Mouse (Mus musculus) hindbrain, postnatal 0 days (tissue): ENCODE results near the gene Nadk. TPM values are rescaled to one million over a fixed set of nuclear protein-coding genes. Genes with fewer than 3 reads are reported as not detected.

Source experiments
- ATAC-seq: fragments of 200-750 bp; cut with Nextera tagmentation; 2 replicates; pipeline ENCODE4 v1.8.0; 2017; ENCODE audit warnings: mild to moderate bottlenecking, moderate TSS enrichment, moderate library complexity
- DNase-seq: peaks from one replicate; pipeline ENCODE4 v3.0.0-alpha.2; 2015; ENCODE audit warnings: low spot score
- H3K27ac ChIP-seq: fragments of 300-500 bp; sonication (generic); 2 replicates; pipeline ENCODE4 v1.5.1; 2014; ENCODE audit warnings: mild to moderate bottlenecking
- H3K27me3 ChIP-seq: fragments of 300-500 bp; sonication (generic); 2 replicates; pipeline ENCODE4 v1.6.1; 2014; ENCODE audit warnings: low read length, mixed read lengths; ENCODE audit not compliant: insufficient read depth
- H3K36me3 ChIP-seq: fragments of 300-500 bp; sonication (generic); 2 replicates; pipeline ENCODE4 v1.6.1; 2014; ENCODE audit warnings: low read length, mixed read lengths; ENCODE audit not compliant: insufficient read depth
- H3K4me1 ChIP-seq: fragments of 300-500 bp; sonication (generic); 2 replicates; pipeline ENCODE4 v1.6.1; 2014; ENCODE audit warnings: antibody characterized with exemption, low read length, mixed read lengths; ENCODE audit not compliant: insufficient read depth
- H3K4me2 ChIP-seq: fragments of 300-500 bp; sonication (generic); 2 replicates; pipeline ENCODE4 v1.6.1; 2014; ENCODE audit warnings: low read depth, mild to moderate bottlenecking, low read length, moderate library complexity, mixed read lengths
- H3K4me3 ChIP-seq: fragments of 300-500 bp; sonication (generic); 2 replicates; pipeline ENCODE4 v1.5.1; 2014; ENCODE audit warnings: low read length
- H3K9ac ChIP-seq: fragments of 300-500 bp; sonication (generic); replicated peaks from 2 replicates; pipeline ENCODE4 v1.6.1; 2014; ENCODE audit warnings: mild to moderate bottlenecking, low read length, moderate library complexity, mixed read lengths
- H3K9me3 ChIP-seq: fragments of 300-500 bp; sonication (generic); 2 replicates; pipeline ENCODE4 v1.6.1; 2016; ENCODE audit warnings: low read length, mixed read lengths
- CTCF ChIP-seq: IDR thresholded peaks from 2 replicates; pipeline ENCODE4 v1.5.1; 2016; ENCODE audit warnings: antibody characterized with exemption, control low read depth, low read depth
- whole genome bisulfite sequencing: fragments of 180-500 bp; shearing (Covaris S2); extraction: QIAGEN DNeasy Blood & Tissue Kit; methylation state at CpG from one replicate; pipeline ENCODE4 v1.1.7; 2014; 5-methylcytosine and 5-hydroxymethylcytosine counted together
- polyA plus RNA-seq: library from polyadenylated mRNA; unstranded; fragments of >200 nt; fragmentation: Nextera tagmentation; extraction: Ambion mirVana; gene quantifications from 2 replicates; pipeline ENCODE4 v1.2.1, GENCODE M21; 2015
- total RNA-seq: library from RNA; depleted of rRNA; stranded (reverse); fragments of >200 nt; gene quantifications from 2 replicates; pipeline ENCODE4 v1.2.3, GENCODE M21; 2014; rRNA removed

The Nadk gene
- total RNA-seq (98.6 and 108 TPM in 2 replicates), polyA plus RNA-seq (57.5 and 59.6 TPM in 2 replicates)

DNA sequence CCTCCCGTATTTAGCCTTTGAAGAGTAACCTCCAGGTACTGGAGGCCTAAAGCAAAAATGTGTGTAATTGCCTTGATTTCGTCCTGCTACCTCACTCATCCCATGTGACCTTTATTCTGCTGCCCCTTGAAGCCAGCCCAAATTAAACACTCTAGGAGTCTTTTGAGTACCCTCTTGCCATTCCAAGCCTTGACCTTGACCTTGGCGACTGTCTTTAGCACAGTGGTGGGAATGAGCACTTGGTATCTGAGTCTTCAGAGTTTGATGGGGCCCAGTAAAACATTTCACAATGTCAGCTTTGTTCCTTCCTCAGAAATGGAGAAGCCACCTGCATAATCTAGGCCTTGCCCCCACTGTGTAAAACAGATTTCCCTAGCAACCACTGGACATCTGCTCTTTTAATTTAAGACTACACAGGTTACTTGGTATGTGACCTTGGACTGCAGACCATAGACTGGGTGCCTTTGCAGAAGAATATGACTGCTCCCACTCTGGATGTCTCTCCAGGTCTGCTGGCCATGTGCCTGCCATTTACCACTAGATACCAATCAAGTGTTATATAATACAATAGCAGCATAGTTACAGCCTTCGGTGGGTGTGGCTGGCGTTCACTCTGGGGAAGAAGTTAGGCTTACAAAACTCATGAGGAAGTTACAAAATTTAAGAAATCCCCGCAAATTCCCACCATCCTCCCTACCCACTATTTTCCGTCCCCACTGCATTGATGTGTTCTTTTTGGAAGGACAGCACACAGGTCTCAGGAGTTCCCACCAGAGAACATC is at the start of gene Nadk:
TSS of gene Nadk (plus strand) at position 718 of the 782 bp plus-strand sequence.
- Histone ChIP-seq H3K36me3 (peaks cover 32% of the 10 kb centered on the region), H3K4me2 (peak within 1 kb of the TSS; percentile 75), H3K27me3 (no peaks in the 10 kb centered on the region), H3K4me3 (peak within 1 kb of the TSS; percentile 88), H3K4me1 (peaks cover 14% of the 10 kb centered on the region; the same call in 1 of the 2 replicates), H3K9ac (0 out of 2 replicates have a peak within 1 kb of the TSS, but pooled peaks have one; percentile 3), H3K27ac (peak within 1 kb of the TSS; percentile 92; the same call in 1 of the 2 replicates), H3K9me3 (no peaks in the 10 kb centered on the region)
- TF ChIP-seq CTCF, result no peak
- DNase-seq (no peak), ATAC-seq (no peak)
- WGBS, result 70% methylated on average over 7 of the region's 7 CpGs

DNA sequence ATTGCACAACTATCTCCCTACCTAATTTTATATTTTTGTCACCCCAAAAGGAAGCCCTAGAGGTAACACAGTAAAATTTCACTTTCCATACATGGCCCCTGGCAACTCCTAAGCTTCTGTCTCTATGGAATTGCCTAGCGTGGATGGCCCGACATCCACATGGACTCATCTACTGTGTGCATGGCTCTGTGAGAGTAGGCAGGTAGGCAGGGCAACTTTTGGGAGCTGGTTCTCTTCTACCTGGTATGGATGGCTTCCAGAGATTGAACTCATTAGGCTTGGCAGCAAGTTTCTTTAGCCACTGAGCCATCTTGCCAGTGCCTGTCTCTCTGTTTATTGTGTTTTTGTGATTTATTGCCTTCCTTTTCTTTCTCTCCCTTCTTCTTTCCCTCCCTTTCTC is 47.4 kb upstream of the Nadk start:
- no peaks in the 10 kb centered on the region for H3K36me3 ChIP-seq

GRCm38 (mm10) chr4:155517948-155518517 is 44.1 kb upstream of the Nadk start:
- 87% methylated on average over 7 of the region's 7 CpGs for WGBS

More for the DNA sequence above, 47.4 kb upstream of the Nadk start:
- Histone ChIP-seq H3K27ac (no peak overlapping the region), H3K4me1 (no peaks in the 10 kb centered on the region), H3K4me3 (no peak overlapping the region), H3K9me3 (no peaks in the 10 kb centered on the region), H3K4me2 (no peak overlapping the region), H3K27me3 (no peaks in the 10 kb centered on the region), H3K9ac (no peak overlapping the region)
- DNase-seq (no peak), ATAC-seq (no peak)
- 73% methylated on average over 2 of the region's 2 CpGs for WGBS
- no peak for TF ChIP-seq CTCF

DNA sequence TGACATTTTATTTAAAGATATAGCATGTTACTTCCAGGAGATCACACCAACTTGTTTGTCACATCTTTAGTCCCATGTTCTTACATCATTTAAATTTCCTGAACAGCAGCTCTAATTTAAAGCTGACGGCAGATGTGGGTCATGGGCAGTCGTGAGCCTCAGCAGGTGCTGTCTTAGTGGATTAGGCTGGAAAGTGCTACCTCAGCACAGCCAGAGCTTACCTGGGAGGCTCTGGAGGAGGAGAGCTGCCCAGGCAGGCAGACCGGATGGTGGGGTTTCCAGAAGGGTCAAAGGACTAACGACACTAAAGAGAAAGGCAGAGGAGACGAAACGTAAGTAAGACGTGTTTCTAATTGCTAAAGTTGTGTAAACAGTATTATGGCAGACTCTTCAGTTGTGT is 39.9 kb upstream of the Nadk start:
- ATAC-seq (no peak), DNase-seq (no peak)
- no peak overlapping the region for H3K27ac ChIP-seq
- H3K36me3 ChIP-seq, result no peaks in the 10 kb centered on the region; the same call in 1 of the 2 replicates
- no peak for TF ChIP-seq CTCF
- no peaks in the 10 kb centered on the region for H3K4me1 ChIP-seq
- 71% methylated on average over 7 of the region's 7 CpGs for whole genome bisulfite sequencing
- H3K4me3 ChIP-seq, result no peak overlapping the region
- H3K9me3 ChIP-seq, result no peaks in the 10 kb centered on the region
- H3K4me2 ChIP-seq, result no peak overlapping the region
- H3K27me3 ChIP-seq, result no peaks in the 10 kb centered on the region
- no peak overlapping the region for H3K9ac ChIP-seq

More at GRCm38 (mm10) chr4:155517948-155518517, 44.1 kb upstream of the Nadk start:
- Histone ChIP-seq H3K27ac (no peak overlapping the region), H3K9me3 (no peaks in the 10 kb centered on the region), H3K4me1 (no peaks in the 10 kb centered on the region), H3K4me2 (no peak overlapping the region), H3K9ac (no peak overlapping the region), H3K27me3 (no peaks in the 10 kb centered on the region), H3K36me3 (no peaks in the 10 kb centered on the region; the same call in 1 of the 2 replicates), H3K4me3 (no peak overlapping the region)
- no peak for DNase-seq
- no peak for ATAC-seq
- no peak; the same call in 1 of the 2 replicates for TF ChIP-seq CTCF

DNA sequence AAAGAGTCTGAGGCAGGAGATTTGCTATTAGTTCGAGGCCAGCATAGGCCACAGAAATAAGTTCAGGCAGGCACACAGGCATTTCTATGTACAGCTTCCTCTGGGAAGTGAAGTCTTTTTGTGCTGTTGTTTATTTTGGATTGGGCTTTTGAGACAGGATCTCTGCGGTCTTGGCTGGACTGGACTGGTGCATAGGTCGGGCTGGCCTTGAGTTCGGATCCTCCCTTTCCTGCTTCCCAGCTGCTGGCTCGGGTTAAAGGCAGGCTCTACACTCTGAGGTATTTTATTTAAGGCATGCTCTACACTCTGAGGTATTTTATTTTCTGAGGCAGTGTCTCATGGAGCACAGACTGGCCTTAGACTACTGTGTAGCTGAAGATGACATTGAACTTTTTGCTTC is 36.4 kb upstream of the Nadk start:
- no peak for ATAC-seq
- Histone ChIP-seq H3K9me3 (no peaks in the 10 kb centered on the region), H3K36me3 (peaks cover 12% of the 10 kb centered on the region), H3K9ac (no peak overlapping the region), H3K4me1 (no peaks in the 10 kb centered on the region), H3K4me2 (no peak overlapping the region), H3K4me3 (no peak overlapping the region), H3K27ac (no peak overlapping the region), H3K27me3 (no peaks in the 10 kb centered on the region)
- 70% methylated on average over 5 of the region's 5 CpGs for WGBS
- no peak for TF ChIP-seq CTCF
- DNase-seq, result no peak

- Histone ChIP-seq H3K9ac (no peak overlapping the region), H3K9me3 (no peaks in the 10 kb centered on the region), H3K36me3 (peaks cover 25% of the 10 kb centered on the region), H3K27ac (no peak overlapping the region), H3K4me1 (no peaks in the 10 kb centered on the region), H3K4me3 (no peak overlapping the region), H3K27me3 (no peaks in the 10 kb centered on the region), H3K4me2 (no peak overlapping the region)
- ATAC-seq (no peak), DNase-seq (no peak)
- 92% methylated on average over 3 of the region's 3 CpGs for WGBS
- TF ChIP-seq CTCF, result no peak
Measured at GRCm38 (mm10) chr4:155529294-155529693, 32.9 kb upstream of the Nadk start.
